Mouse (Mus musculus) erythroid progenitor cell, adult 5-6 weeks (primary cell): Measurements from ENCODE around the gene Rab28. TPM values are rescaled to one million over a fixed set of nuclear protein-coding genes. Genes with fewer than 3 reads are reported as not detected.

Experiments
- ATAC-seq: replicated peaks from 2 replicates; pipeline ENCODE4 v1.8.0; 2016; ENCODE audit warnings: moderate number of reproducible peaks, mild to moderate bottlenecking, moderate TSS enrichment, inconsistent platforms; ENCODE audit not compliant: poor library complexity, low FRiP score, severe bottlenecking
- total RNA-seq, 2 experiments: library from RNA; stranded (forward) in 1 of 2; stranded (reverse) in 1 of 2; fragments of 150-400 nt in 1 of 2; fragments of 186-747, 209-891 nt in 1 of 2; gene quantifications; 2 replicates each; pipeline versions ENCODE4 v1.2.3 to v1.2.4; 2015 to 2017; ENCODE audit warnings: low replicate concordance in 2 of 2

The Rab28 gene
- total RNA-seq, 2 experiments from 2014 or later: 15.1 to 26.1 TPM

DNA sequence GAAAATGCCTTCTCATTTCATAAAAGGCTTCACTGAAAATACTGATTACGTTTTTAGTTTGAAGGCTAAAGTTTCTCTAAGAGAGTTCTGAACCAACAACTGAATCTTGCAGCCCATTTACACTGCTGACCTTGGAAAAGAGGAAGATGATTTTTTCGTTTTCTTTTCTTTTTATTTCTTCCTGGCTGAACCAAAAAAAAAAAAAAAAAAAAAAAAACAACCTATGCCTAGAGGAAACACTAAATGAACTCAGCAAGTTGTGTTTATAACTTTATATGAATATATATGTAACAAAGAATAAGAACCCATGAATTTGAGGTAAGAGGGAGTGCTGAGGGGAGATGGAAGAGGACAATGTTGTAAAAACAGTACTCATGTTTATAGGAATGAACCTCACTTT, 71.2 kb downstream of the Rab28 start:
- ATAC-seq: no peak

DNA sequence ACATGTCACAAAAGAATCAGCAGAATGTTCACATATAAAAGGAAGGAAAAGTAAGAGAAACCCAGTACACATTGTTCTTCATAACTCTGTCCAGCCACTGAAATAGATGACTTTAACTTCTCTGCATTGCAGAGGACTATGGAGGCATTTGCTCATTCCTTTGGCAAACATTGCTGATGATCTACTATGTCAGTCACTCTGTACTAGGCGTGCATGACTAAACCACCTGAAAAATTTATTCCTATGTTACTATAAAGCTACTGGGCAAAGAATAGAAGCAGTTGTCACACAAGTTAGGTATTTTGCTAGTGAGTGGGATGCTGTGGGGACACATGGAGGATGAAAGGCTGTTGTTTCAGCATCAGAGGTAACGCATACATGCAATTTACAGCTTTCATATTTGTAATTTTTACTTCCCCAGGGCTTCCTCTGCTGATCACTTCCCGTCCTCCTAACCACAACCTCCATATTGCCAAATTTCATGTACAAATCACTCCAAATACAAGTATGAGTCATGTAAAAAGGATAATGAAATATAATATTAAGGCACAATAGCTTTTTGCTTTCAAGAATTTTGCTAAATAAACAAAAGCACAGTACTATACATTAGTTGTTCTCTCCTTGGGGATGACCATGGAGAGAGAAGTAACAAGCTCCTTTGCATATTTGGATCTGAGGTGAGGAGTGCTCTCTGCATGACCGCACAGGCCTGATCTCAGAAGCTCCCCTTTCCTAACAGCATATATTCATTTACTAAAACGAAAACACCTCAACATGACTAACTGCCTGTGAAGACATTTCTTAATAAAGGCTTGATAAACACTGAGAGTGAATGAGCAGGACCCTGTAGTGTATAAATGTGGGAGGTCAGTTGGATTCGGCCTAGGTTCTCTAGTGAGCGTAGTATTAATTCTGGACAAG, 80.5 kb downstream of the Rab28 start:
- ATAC-seq: no peak

DNA sequence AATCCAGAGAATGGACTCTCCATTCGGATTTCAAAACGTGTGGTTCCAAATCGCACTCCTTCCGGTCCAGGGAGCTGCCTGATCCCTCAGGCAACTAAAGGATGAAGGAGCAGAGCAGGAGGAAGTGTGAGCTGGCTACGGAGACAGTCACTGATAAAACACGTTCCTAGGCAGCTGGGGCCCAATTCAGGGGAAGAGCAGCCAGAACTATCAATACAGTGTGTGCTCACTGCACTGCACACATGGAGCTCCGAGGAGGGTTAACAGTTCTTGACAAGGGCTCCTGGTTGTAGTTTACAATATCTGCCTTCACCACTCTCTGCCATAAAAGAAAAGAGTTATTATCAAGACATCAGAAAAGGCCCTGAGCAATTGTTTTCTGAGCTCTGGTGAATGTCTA, 82.4 kb downstream of the Rab28 start:
- no peak for ATAC-seq

DNA sequence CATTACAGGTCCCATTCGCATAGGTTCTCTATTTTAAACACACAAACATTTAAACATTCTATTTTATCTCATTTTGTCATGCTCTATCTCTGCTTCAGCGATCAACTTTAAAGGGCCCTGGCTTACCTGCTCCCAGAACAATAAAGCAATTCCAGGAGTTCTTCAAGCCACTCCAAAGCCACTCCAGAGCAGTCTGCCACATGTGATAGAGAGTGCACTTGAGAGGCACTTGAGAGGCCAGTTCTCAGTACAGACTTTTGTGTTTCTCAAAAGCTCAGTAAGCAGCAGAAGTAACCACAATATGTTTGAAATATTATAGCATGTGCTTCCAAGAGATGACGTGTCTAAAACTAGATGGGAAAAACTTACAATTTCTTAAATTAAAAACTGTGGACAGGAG, 86.2 kb downstream of the Rab28 start:
- ATAC-seq: no peak

DNA sequence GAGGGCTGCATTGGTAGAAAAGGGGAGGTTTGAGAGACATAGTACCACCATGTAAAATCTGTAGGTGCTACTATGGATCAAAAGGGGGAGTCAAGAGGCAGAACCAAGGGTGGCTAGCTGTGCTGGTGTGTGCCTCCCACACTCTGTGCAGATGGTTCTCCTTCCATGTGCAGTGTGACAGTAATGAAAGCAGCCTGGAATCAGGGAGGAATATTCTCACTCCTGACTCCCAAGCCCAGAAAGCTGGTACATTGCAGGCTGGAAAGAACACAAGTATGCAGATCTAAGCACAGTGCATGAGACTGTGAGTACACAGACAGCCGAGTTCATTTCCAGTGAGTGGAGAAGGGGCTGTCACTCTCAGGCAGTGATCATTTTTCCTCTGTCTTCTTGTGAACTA, 89.0 kb downstream of the Rab28 start:
- no peak for ATAC-seq

DNA sequence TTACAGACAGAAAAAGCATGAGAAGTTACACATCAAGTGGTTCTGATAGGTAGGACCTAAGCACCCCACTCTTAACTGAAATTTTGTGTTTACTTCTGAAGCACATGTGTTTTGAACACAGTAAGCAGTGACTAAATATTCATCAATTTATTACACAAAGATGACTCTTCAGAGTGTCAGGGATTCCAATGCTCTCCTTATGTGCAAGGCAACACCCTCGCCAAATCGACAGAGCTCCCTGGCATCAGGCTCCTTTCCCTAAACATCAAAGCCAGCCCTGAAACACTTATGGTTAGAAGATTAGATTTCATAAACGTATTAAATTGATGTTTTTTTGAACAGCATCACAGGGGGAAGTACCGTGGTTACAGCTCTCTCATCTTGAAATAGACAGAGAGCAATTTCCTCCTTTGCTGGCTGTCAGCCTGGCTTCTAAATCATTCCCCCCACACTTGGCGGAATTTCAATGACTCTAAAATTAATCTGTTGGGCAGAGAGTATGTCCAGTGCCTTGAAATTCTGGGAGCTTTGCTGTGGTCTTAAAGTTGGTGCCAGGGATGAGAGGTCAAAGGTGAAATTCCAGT, 97.4 kb downstream of the Rab28 start:
- no peak for ATAC-seq

DNA sequence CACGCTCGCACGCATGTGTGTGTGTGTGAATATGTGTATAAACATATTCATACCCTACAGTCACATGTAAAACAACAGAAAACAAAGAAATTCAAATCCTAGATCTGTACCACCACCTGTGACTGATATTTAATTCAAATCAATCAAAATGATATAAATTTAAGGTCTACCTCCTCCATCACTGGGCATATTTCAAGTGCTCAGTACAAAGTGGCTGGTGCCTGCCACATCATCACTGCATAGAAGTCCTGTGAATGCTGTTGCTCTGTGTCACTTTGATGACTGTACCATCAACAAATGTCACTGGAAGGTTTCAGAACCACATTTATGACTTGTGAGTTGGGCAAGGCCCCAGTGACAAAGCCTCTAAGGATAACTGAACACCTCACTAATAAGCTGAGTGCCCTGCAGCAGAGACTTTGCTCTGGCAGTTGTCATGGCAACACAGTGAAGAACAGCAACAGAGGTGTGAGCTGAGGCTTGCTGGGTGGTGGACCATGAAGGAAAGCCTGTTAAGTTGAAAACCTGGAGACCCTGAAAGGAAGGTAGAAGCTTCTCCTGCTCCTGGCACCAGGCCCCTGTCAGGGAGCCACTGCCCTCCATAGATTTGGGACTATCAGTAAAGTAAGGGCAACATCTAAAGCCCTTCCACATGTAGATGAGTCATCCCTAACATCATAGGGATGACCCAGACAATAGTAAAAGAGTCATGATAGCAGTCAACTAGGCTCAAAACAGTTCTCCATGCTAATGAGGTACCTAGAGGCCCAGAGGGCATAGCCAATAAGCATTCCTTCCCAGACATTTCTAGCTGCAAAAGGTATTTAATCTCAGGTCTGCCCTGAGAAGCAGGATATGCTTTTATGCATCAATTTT, 111.5 kb downstream of the Rab28 start:
- ATAC-seq: no peak

DNA sequence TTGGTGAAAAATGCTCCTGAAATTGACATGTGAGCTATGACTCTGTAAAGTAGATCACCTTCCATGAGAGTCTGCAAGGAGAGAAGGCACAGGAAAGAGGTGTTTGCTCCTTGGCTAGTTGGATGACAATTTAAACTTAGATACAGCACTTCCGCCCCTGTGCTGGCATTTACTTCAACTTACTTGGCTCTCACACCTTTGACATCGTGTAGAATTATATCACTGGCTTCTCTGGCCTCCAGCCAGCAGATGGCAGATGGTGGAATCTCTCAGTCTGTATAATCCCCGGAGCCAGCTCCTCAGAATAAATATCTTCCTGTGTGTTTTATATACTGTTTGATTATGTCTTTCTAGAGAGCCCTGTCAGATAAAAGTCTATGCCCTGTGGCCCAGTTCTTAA, 112.8 kb downstream of the Rab28 start:
- no peak for ATAC-seq

DNA sequence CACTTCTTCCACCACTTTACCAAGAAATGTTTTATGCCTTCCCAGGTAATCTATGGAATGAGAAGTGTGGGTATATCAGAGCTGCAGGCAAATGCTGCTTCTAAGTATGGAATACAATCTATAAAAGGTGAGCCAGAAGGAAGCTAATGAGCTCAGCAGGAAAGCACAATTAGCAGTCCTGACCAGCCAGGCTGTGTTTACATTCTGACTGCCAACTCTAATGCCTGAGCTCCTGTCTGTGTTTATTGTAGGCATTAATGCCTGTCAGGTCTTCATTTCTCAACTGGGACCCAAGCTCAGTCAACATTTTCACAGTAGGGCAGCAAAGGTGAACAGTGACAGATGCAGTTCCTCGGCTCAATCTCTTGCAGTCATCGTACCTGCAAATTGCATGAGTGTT, 129.9 kb downstream of the Rab28 start:
- ATAC-seq: no peak

Other genes with a start within 250 kb of the Rab28 start
- gene Nkx3-2, start 56.3 kb upstream of the Rab28 start, total RNA-seq (2015; ENCODE audit: low replicate concordance): not detected in 2 replicates
- not detected in 2 replicates for gene Nkx3-2, start 56.3 kb upstream of the Rab28 start, total RNA-seq (2017; ENCODE audit: low replicate concordance)
- 18.0 and 23.5 TPM in 2 replicates for gene Bod1l, start 136.2 kb upstream of the Rab28 start, total RNA-seq (2015; ENCODE audit: low replicate concordance)
- 34.7 and 88.4 TPM in 2 replicates for gene Bod1l, start 136.2 kb upstream of the Rab28 start, total RNA-seq (2017; ENCODE audit: low replicate concordance)